Mouse (Mus musculus) retina, postnatal 1 day (tissue): ENCODE data around the gene Sept9.
A peak's percentile ranks its signal among the peaks of the same experiment; 100 is the strongest.

Experiments used
- DNase-seq: peaks from one replicate; pipeline ENCODE4 v3.0.0-alpha.2; 2012

Gene Sept9

GRCm38 (mm10) chr11:117356937-117357336 lies 157.5 kb downstream of the Sept9 start:
- no peak for DNase-seq

GRCm38 (mm10) chr11:117357916-117358639 lies 158.6 kb downstream of the Sept9 start:
- peak; percentile 97 for DNase-seq

GRCm38 (mm10) chr11:117359161-117359560 lies 159.7 kb downstream of the Sept9 start:
- no peak for DNase-seq

DNA sequence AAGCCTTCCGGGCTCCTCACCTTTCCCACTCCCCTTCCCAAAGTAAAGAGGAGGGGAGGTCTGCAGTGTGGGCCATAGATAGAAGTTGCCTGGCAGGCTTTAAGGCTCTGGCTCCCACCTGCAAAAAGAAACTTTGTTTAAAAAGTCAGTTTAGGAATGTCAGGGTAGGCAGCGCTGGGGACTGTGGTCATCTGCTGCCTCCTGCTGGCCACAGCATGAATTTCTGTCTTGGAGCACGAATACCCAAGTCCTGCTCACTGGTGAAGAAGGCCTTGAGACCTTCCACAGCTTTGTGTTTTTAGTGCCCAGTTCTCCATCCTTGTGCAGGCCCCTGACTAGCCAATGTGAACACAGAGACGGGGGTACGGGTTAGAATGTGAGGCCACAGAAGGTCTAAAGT lies 160.4 kb downstream of the Sept9 start:
- peak; percentile 69 for DNase-seq

DNA sequence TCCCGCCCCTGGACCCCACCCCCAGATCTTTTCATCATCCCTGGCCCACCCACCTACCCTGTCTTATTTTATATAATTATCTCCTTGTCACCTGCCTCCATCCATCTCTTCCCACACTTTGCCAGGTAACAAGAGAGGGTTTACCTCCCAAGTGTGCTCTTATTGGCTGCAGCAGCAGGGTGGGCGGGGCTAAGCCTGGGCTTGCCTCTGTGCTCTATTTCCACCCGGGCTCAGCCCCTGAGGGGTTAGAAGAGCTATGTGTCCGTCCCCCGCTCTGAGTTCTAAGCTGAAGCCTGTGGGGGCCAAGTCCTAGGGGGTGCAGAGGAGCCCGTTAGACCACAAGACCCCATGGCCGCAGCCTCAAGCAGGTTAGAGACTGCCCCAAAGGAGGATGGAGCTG lies 161.1 kb downstream of the Sept9 start:
- no peak for DNase-seq

- DNase-seq, result no peak
These were observed 162.8 kb downstream of the Sept9 start for GRCm38 (mm10) chr11:117362307-117362706.

GRCm38 (mm10) chr11:117363918-117364317 lies 164.5 kb downstream of the Sept9 start:
- no peak for DNase-seq

- peak; percentile 80 for DNase-seq
These were observed 167.0 kb downstream of the Sept9 start for GRCm38 (mm10) chr11:117366426-117366825.

- DNase-seq, result no peak
These were observed 167.4 kb downstream of the Sept9 start for GRCm38 (mm10) chr11:117366861-117367357.

GRCm38 (mm10) chr11:117367937-117368336 lies 168.5 kb downstream of the Sept9 start:
- DNase-seq, result peak; percentile 57

GRCm38 (mm10) chr11:117369347-117369746 lies 169.9 kb downstream of the Sept9 start:
- DNase-seq, result no peak

DNA sequence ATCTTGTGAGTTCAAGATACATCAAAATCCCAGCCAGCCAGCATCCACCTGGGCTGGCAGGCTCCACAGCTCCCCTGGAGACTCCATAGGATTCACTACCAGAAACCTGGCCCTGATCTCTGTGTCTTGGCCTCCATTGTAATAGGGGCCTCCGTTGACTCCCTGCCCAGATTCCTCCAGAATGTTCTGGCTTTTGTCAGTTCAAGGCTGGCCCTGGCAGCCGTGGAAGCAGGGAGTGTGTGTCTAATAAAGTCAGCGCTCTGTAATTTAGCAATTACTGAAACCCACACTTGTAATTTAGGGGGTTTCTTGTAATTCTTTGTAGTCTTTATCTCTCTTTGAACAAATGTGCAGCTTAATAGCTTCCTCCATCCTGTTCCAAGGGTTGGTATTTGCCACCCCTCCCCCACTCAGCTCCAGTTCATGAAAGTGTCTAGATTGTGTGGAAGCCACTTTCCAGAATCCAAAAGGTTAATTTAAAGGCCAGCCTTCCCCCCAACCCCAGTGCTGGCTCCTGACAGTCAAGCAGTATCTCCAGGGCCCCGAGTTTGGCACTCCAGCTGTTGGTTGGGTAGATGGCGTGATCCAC lies 170.9 kb downstream of the Sept9 start:
- no peak for DNase-seq

DNA sequence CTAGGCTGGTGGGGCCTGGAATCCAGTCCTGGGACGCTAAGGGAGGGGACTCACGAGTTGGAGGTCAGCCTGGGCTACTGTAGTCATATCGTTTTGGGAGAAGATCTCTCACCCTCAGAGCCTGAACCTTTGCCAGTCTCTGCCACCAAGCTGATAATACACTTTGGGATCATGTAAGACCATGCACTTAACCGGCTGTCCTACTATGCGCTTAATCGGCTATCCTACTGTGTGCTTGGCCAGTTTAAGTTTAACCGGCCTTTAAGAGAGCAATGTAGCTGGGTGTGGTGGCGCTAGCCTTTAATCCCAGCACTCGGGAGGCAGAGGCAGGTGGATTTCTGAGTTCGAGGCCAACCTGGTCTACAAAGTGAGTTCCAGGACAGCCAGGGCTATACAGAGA lies 173.1 kb downstream of the Sept9 start:
- DNase-seq, result no peak

GRCm38 (mm10) chr11:117373195-117373594 lies 173.7 kb downstream of the Sept9 start:
- DNase-seq, result no peak

DNA sequence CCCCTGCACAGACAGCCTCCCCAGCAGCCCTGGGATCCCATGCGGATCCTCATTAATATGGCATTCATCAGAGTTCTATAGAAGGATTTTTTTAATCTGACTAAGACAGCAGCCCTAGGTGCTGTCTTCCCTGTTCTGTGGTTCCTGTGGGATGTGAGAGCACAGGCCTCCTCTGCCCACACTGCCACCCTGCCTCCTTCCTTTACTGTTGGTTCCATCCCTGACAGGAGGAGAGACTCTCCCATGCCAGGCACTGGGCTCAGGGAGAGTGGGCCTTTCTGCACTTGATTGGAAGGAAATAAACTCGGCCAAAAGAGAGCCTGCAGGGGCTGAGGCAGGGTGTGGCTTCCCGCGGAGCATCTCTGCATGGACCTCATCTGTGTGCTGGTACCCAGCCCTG lies 174.4 kb downstream of the Sept9 start:
- DNase-seq, result no peak

GRCm38 (mm10) chr11:117374288-117374687 lies 174.8 kb downstream of the Sept9 start:
- no peak for DNase-seq

- no peak for DNase-seq
These were observed 180.3 kb downstream of the Sept9 start for GRCm38 (mm10) chr11:117379774-117380173.

GRCm38 (mm10) chr11:117384235-117384634 lies 184.8 kb downstream of the Sept9 start:
- peak; percentile 52 for DNase-seq

DNA sequence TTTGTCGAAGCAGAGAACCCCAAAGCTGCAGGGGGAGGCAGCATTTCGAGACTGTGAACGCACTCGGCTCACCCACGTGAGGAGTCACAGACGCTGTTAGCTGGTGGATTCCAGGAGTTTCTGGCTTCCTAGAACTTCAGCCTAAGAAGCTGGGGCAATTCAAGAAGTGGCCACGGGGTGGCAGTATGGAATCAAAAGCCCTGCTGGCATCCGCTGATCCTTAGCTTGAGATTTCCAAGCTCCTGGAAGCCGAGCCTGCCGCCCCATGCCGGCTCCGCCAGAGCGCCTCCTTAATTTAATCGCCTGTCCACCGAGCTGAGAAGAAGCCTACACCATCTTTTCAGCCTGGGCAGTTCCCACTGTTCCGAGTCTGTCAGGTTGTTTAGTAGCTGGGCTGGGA lies 185.4 kb downstream of the Sept9 start:
- DNase-seq, result peak; percentile 94

DNA sequence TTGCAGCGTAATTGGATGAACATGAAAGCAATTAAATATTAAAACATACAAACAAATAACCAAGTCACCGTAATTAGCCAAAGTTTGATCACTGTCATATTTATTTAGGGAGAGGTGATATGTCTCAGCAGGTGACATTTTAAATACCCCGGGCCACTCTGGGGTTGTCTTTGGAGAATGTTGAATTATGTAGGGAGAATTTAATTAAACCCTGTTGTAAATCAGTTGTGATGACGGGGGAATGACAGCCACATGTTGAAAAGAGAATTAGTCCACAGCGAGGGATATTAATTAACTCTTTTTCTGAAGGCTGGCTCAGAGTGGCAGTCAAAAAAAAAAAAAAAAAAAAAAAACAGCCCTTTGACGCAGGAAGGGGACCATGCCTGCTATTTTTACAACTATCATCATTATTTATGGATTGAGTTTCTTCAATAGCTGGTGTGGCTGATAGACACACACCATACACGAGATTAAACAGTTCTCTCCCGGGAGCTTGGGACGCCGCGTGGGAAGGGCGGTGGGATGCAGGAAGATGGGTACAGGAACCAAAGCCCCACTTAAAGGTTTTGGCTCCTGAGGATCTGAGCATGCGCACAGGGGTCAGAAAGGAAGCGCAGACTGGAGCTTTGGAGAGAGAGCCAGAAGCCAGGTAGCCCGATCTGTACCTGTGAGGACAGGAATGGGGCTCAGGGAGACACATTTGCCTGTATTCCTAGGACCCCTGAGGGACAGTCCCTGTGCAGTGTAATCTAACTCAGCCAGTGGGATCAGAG lies 186.1 kb downstream of the Sept9 start:
- DNase-seq, result peak; percentile 51

DNA sequence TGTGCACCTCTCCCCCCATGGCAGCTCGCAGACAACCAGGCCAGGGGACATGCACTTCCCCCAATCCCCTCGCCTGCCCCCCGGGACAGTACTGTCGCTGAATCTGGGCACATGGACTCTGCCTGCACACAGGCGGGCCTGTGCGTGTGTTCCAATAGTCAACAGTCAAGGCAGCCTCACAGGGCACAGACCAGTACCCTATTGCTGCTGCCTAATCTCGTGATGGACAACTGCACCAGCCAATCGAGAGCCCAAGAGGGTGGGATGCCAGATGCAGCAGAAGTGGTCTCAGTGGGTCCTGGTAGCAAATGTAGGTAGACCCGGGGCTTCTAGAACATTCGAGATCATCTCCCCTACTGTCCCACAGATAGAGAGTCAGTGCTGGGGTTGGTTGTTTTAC lies 187.8 kb downstream of the Sept9 start:
- peak; percentile 69 for DNase-seq

DNA sequence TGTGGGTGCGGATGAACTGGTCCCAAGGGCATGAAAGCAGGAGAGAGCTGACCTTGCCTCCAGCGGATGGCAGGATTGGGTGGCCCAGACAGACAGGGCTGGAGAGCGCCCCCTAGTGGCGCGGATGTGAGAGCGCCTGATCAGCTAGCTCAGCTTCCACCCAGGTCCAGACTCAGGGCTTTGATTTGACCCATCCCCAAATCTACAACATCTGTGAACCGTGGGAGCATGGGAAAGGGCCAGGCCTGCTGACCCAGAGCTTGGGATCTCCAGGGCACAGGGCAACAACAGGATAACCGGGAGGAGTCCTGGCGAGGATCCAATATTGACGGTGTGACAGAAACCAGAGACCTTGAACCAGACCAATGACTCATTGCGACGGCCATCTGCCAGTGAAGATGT lies 190.5 kb downstream of the Sept9 start:
- DNase-seq, result peak; percentile 70

- no peak for DNase-seq
These were observed 191.5 kb downstream of the Sept9 start for GRCm38 (mm10) chr11:117390774-117391534.
